Mouse (Mus musculus) embryonic facial prominence, embryonic 10.5 days (tissue): ENCODE results near the gene 2510002D24Rik. TPM values are rescaled to one million over a fixed set of nuclear protein-coding genes. Genes with fewer than 3 reads are reported as not detected.

Experiments used
- DNase-seq: peaks from one replicate; pipeline ENCODE4 v3.0.0-alpha.2; 2017; ENCODE audit warnings: low spot score
- H3K27ac ChIP-seq: fragments of 300-500 bp; sonication (generic); replicated peaks from 2 replicates; pipeline ENCODE4 v1.5.1; 2016; ENCODE audit warnings: mild to moderate bottlenecking
- H3K27me3 ChIP-seq: fragments of 300-500 bp; sonication (generic); replicated peaks from 2 replicates; pipeline ENCODE4 v1.6.1; 2016; ENCODE audit warnings: low read depth, mild to moderate bottlenecking; ENCODE audit not compliant: poor library complexity, severe bottlenecking
- H3K36me3 ChIP-seq: fragments of 300-500 bp; sonication (generic); replicated peaks from 2 replicates; pipeline ENCODE4 v1.6.1; 2016; ENCODE audit warnings: mild to moderate bottlenecking, moderate library complexity
- H3K4me1 ChIP-seq: fragments of 300-500 bp; sonication (generic); 2 replicates; pipeline ENCODE4 v1.6.1; 2016
- H3K4me3 ChIP-seq: fragments of 300-500 bp; sonication (generic); 2 replicates; pipeline ENCODE4 v1.5.1; 2016; ENCODE audit warnings: mild to moderate bottlenecking, moderate library complexity
- H3K9me3 ChIP-seq: fragments of 300-500 bp; sonication (generic); 2 replicates; pipeline ENCODE4 v1.6.1; 2016; ENCODE audit warnings: mild to moderate bottlenecking
- WGBS: fragments of 180-500 bp; shearing (Covaris S2); methylation state at CpG from one replicate; pipeline ENCODE4 v1.1.7; 2016; 5-methylcytosine and 5-hydroxymethylcytosine counted together
- polyA plus RNA-seq: library from polyadenylated mRNA; unstranded; fragments of >200 nt; fragmentation: Nextera tagmentation; extraction: Ambion mirVana; gene quantifications from 2 replicates; pipeline ENCODE4 v1.2.1, GENCODE M21; 2016

The 2510002D24Rik gene
- polyA plus RNA-seq, 1 experiment from 2014 or later: 34.9 TPM

GRCm38 (mm10) chr16:18876091-18876441 is 39.7 kb downstream of the 2510002D24Rik start:
- WGBS: 1% methylated on average over 17 of the region's 17 CpGs
- Histone ChIP-seq H3K4me1 (peaks cover 14% of the 10 kb centered on the region), H3K27me3 (no peaks in the 10 kb centered on the region), H3K4me3 (peak overlapping the region; percentile 84), H3K9me3 (no peaks in the 10 kb centered on the region), H3K36me3 (peaks cover 59% of the 10 kb centered on the region), H3K27ac (peak overlapping the region; percentile 95)
- no peak for DNase-seq

GRCm38 (mm10) chr16:18876442-18877308 is 40.3 kb downstream of the 2510002D24Rik start, which contains the start of the genes Mrpl40 and Hira:
Gene Mrpl40 (minus strand): TSS chr16:18876862.
Gene Hira (plus strand): TSS chr16:18877037.
- no peaks in the 10 kb centered on the region for H3K9me3 ChIP-seq
- DNase-seq: peak; percentile 97
- peaks cover 14% of the 10 kb centered on the region for H3K4me1 ChIP-seq
- H3K27ac ChIP-seq: peak within 1 kb of the TSS; percentile 95
- H3K27me3 ChIP-seq: no peaks in the 10 kb centered on the region
- peaks cover 59% of the 10 kb centered on the region for H3K36me3 ChIP-seq
- under 1% methylated on average over 93 of the region's 93 CpGs for WGBS
- H3K4me3 ChIP-seq: peak within 1 kb of the TSS; percentile 84

GRCm38 (mm10) chr16:18877386-18878090 is 41.2 kb downstream of the 2510002D24Rik start:
- peaks cover 59% of the 10 kb centered on the region for H3K36me3 ChIP-seq
- WGBS: under 1% methylated on average over 43 of the region's 43 CpGs
- DNase-seq: peak; percentile 79
- peaks cover 14% of the 10 kb centered on the region for H3K4me1 ChIP-seq
- peak overlapping the region; percentile 95 for H3K27ac ChIP-seq
- H3K4me3 ChIP-seq: peak overlapping the region; percentile 84
- H3K27me3 ChIP-seq: no peaks in the 10 kb centered on the region
- H3K9me3 ChIP-seq: no peaks in the 10 kb centered on the region

GRCm38 (mm10) chr16:18878091-18878720 is 41.8 kb downstream of the 2510002D24Rik start:
- Histone ChIP-seq H3K27me3 (no peaks in the 10 kb centered on the region), H3K9me3 (no peaks in the 10 kb centered on the region), H3K4me1 (peaks cover 14% of the 10 kb centered on the region), H3K4me3 (peak overlapping the region; percentile 84), H3K27ac (peak overlapping the region; percentile 95), H3K36me3 (peaks cover 59% of the 10 kb centered on the region)
- 30% methylated on average over 20 of the region's 20 CpGs for WGBS
- no peak for DNase-seq

GRCm38 (mm10) chr16:18884044-18884443 is 47.7 kb downstream of the 2510002D24Rik start:
- DNase-seq: no peak
- H3K4me3 ChIP-seq: no peak overlapping the region
- H3K36me3 ChIP-seq: peaks cover 70% of the 10 kb centered on the region
- peaks cover 4% of the 10 kb centered on the region; the same call in 1 of the 2 replicates for H3K4me1 ChIP-seq
- no peak overlapping the region for H3K27ac ChIP-seq
- no peaks in the 10 kb centered on the region for H3K27me3 ChIP-seq
- H3K9me3 ChIP-seq: no peaks in the 10 kb centered on the region

Other genes starting within 250 kb of the 2510002D24Rik start
- gene Tbx1, start 245.9 kb upstream of the 2510002D24Rik start, polyA plus RNA-seq: 8.1 and 9.5 TPM in 2 replicates
- gene Gp1bb, start 214.2 kb upstream of the 2510002D24Rik start, polyA plus RNA-seq: 2.6 and 3.5 TPM in 2 replicates
- 3.2 and 3.6 TPM in 2 replicates for gene Gm49601, start 210.2 kb upstream of the 2510002D24Rik start, polyA plus RNA-seq
- gene Sept5, start 206.6 kb upstream of the 2510002D24Rik start, polyA plus RNA-seq: 30.2 and 32.2 TPM in 2 replicates
- gene Cldn5, start 59.7 kb upstream of the 2510002D24Rik start, polyA plus RNA-seq: 20.0 and 22.0 TPM in 2 replicates
- 103 and 107 TPM in 2 replicates for gene Ufd1, start 24.8 kb upstream of the 2510002D24Rik start, polyA plus RNA-seq
- 73.8 and 77.3 TPM in 2 replicates for gene Cdc45, start 24.6 kb upstream of the 2510002D24Rik start, polyA plus RNA-seq
- not detected in 2 replicates for gene Gm28539, start within 50 bp of the 2510002D24Rik start, polyA plus RNA-seq
- 122 and 128 TPM in 2 replicates for gene Mrpl40, start 40.3 kb downstream of the 2510002D24Rik start, polyA plus RNA-seq
- gene Hira, start 40.5 kb downstream of the 2510002D24Rik start, polyA plus RNA-seq: 22.8 and 25.8 TPM in 2 replicates